Mouse (Mus musculus) thymus, postnatal 0 days (tissue): ENCODE data around the gene Hoxc4. TPM values are rescaled to one million over a fixed set of nuclear protein-coding genes. Genes with fewer than 3 reads are reported as not detected.

Experiments
- DNase-seq: peaks from one replicate; pipeline ENCODE4 v3.0.0-alpha.2; 2015; ENCODE audit warnings: low spot score
- microRNA counts: library from miRNA; unstranded; fragments of <30 nt; microRNA quantifications from one replicate; lab custom pipeline; 2015
- microRNA-seq: library from miRNA; unstranded; fragments of <30 nt; microRNA quantifications from one replicate; pipeline ENCODE4, GENCODE M21; 2016; ENCODE audit warnings: borderline number of aligned reads
- polyA plus RNA-seq: library from polyadenylated mRNA; unstranded; fragments of >200 nt; fragmentation: Nextera tagmentation; extraction: Ambion mirVana; gene quantifications from 2 replicates; pipeline ENCODE4 v1.2.1, GENCODE M21; 2015

The Hoxc4 gene
- polyA plus RNA-seq, 1 experiment from 2014 or later = 0.07 TPM

GRCm38 (mm10) chr15:103082622-103083021, 63.9 kb downstream of the Hoxc4 start:
- no peak for DNase-seq

- DNase-seq = no peak
Measured at GRCm38 (mm10) chr15:103083598-103083997, 64.9 kb downstream of the Hoxc4 start.

GRCm38 (mm10) chr15:103084944-103085343, 66.2 kb downstream of the Hoxc4 start:
- no peak for DNase-seq

- DNase-seq = no peak
Measured at GRCm38 (mm10) chr15:103085831-103086671, 67.3 kb downstream of the Hoxc4 start.

MicroRNA genes within 50 kb of the gene (microRNA counts, 519-probe panel; counts per million panel counts)
- microRNA mmu-miR-615-3p (lab: Ali Mortazavi, UCI) (473 counts per million, percentile 71 among the panel's probes with 10 or more counts), microRNA mmu-miR-615-5p (lab: Ali Mortazavi, UCI) (473 counts per million, percentile 71 among the panel's probes with 10 or more counts)

Small RNA genes within 50 kb of the gene (microRNA-seq; reads per million reads assigned to microRNA genes)
- gene Mir196a-2 = 4.6 reads per million, percentile 3 among the genes with 10 or more reads in this experiment
- 20.8 reads per million, percentile 26 among the genes with 10 or more reads in this experiment for gene Mir615

Other genes starting within 250 kb of the Hoxc4 start
- 0.07 TPM in 1 of 2 replicates, not detected in the other for gene Hoxc13, start 97.8 kb upstream of the Hoxc4 start, polyA plus RNA-seq
- not detected in 2 replicates for gene Hoxc12, start 82.2 kb upstream of the Hoxc4 start, polyA plus RNA-seq
- 0.09 TPM in 1 of 2 replicates, not detected in the other for gene Hoxc11, start 64.5 kb upstream of the Hoxc4 start, polyA plus RNA-seq
- not detected in 2 replicates for gene Hoxc10, start 52.1 kb upstream of the Hoxc4 start, polyA plus RNA-seq
- 0.16 TPM in 1 of 2 replicates, not detected in the other for gene Hoxc5, start 51.5 kb upstream of the Hoxc4 start, polyA plus RNA-seq
- gene Hoxc9, start 42.5 kb upstream of the Hoxc4 start, polyA plus RNA-seq = not detected in 2 replicates
- gene Hoxc8, start 28.3 kb upstream of the Hoxc4 start, polyA plus RNA-seq = not detected in 2 replicates
- 0.14 TPM in 1 of 2 replicates, not detected in the other for gene Hoxc6, start 20.7 kb upstream of the Hoxc4 start, polyA plus RNA-seq
- 7.5 and 8.9 TPM in 2 replicates for gene Smug1, start 148.2 kb downstream of the Hoxc4 start, polyA plus RNA-seq
- 55.7 and 60.1 TPM in 2 replicates for gene Cbx5, start 220.9 kb downstream of the Hoxc4 start, polyA plus RNA-seq
- gene Hnrnpa1, start 221.5 kb downstream of the Hoxc4 start, polyA plus RNA-seq = 683 and 713 TPM in 2 replicates
- gene Nfe2, start 239.5 kb downstream of the Hoxc4 start, polyA plus RNA-seq = 8.0 and 9.1 TPM in 2 replicates